Mouse (Mus musculus) heart, embryonic 13.5 days (tissue): ENCODE measurements at regions not wholly inside any gene's neighbourhood (a gene's known extent, or its start where the extent isn't known, plus 50 kb on each side); places are given as distances from the start of the nearest gene placed in this dataset.

Experiments used
- ATAC-seq: fragments of 200-750 bp; cut with Nextera tagmentation; 2 replicates; pipeline ENCODE4 v1.8.0; 2017; ENCODE audit warnings: moderate TSS enrichment; ENCODE audit not compliant: insufficient number of reproducible peaks, low FRiP score, low TSS enrichment; ENCODE audit errors: extremely low read depth
- H3K27ac ChIP-seq: fragments of 300-500 bp; sonication (generic); replicated peaks from 2 replicates; pipeline ENCODE4 v1.5.1; 2015; ENCODE audit warnings: moderate library complexity, mild to moderate bottlenecking, inconsistent platforms
- H3K27me3 ChIP-seq: fragments of 300-500 bp; sonication (generic); replicated peaks from 2 replicates; pipeline ENCODE4 v1.6.1; 2015; ENCODE audit warnings: mild to moderate bottlenecking, inconsistent platforms
- H3K36me3 ChIP-seq: fragments of 300-500 bp; sonication (generic); 2 replicates; pipeline ENCODE4 v1.6.1; 2015; ENCODE audit warnings: mild to moderate bottlenecking, inconsistent platforms
- H3K4me1 ChIP-seq: fragments of 300-500 bp; sonication (generic); 2 replicates; pipeline ENCODE4 v1.6.1; 2015; ENCODE audit warnings: inconsistent platforms
- H3K4me2 ChIP-seq: fragments of 300-500 bp; sonication (generic); 2 replicates; pipeline ENCODE4 v1.6.1; 2015; ENCODE audit warnings: inconsistent platforms, mild to moderate bottlenecking, moderate library complexity
- H3K4me3 ChIP-seq: fragments of 300-500 bp; sonication (generic); 2 replicates; pipeline ENCODE4 v1.5.1; 2015; ENCODE audit warnings: moderate library complexity, mild to moderate bottlenecking, inconsistent platforms
- H3K9ac ChIP-seq: fragments of 300-500 bp; sonication (generic); 2 replicates; pipeline ENCODE4 v1.6.1; 2015; ENCODE audit warnings: inconsistent platforms, mild to moderate bottlenecking, moderate library complexity
- H3K9me3 ChIP-seq: fragments of 300-500 bp; sonication (generic); 2 replicates; pipeline ENCODE4 v1.6.1; 2016; ENCODE audit warnings: inconsistent platforms
- WGBS: fragments of 180-500 bp; shearing (Covaris S2); methylation state at CpG from one replicate; pipeline ENCODE4 v1.1.7; 2015; ENCODE audit warnings: mixed read lengths; 5-methylcytosine and 5-hydroxymethylcytosine counted together

DNA sequence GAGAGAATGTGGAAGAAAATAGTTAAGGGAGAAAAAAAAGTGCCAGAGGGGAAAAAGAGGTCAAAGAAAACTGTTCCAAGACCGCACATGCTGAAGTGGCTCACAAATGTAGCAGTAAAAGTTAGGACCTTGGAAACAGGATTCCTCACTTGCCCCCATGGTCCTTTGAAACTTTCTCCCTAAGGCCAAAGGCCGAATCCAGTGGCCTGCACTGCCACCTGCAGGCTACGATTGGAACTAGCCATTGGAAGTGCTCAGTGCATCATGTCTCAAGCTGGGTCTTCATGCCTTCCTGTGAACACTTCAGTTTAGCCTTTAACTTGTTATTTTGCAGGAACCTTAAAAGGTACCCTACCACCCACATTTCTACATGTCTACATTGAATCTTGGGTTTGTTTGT is 56.3 kb upstream of the Mctp2 start:
- no peak overlapping the region for H3K9ac ChIP-seq
- no peaks in the 10 kb centered on the region for H3K4me1 ChIP-seq
- no peak for ATAC-seq
- H3K9me3 ChIP-seq: no peaks in the 10 kb centered on the region
- H3K4me3 ChIP-seq: no peak overlapping the region
- no peak overlapping the region for H3K27ac ChIP-seq
- WGBS: 12% methylated on average over 3 of the region's 3 CpGs
- no peak overlapping the region for H3K4me2 ChIP-seq
- H3K36me3 ChIP-seq: no peaks in the 10 kb centered on the region
- H3K27me3 ChIP-seq: no peaks in the 10 kb centered on the region

- H3K9me3 ChIP-seq: no peaks in the 10 kb centered on the region
- H3K9ac ChIP-seq: no peak overlapping the region
- no peaks in the 10 kb centered on the region for H3K4me1 ChIP-seq
- H3K27me3 ChIP-seq: no peaks in the 10 kb centered on the region
- H3K36me3 ChIP-seq: no peaks in the 10 kb centered on the region
- no peak overlapping the region for H3K4me3 ChIP-seq
- WGBS: 38% methylated on average over 7 of the region's 7 CpGs
- no peak for ATAC-seq
- H3K4me2 ChIP-seq: no peak overlapping the region
- no peak overlapping the region for H3K27ac ChIP-seq
These were observed 84.9 kb upstream of the Mctp2 start for GRCm38 (mm10) chr7:72391323-72391722.

DNA sequence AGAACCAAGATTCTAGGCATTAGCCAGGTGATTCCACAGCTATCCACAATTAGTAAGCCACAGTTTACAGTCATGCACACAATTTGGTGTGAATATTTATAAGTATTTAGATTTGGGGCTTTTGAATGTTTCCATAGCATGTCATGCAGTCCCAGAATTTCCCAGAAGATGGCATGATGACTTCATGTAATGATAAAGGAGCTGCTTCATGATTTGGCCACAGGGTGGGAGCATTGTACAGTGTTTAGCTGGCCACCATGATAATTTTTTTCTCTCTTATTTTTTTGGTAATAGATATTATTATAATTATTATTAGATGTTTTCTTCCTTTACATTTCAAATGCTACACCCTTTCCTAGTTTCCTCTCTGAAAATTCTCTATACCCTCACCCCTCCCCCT is 93.6 kb upstream of the Mctp2 start:
- Histone ChIP-seq H3K9ac (no peak overlapping the region), H3K27me3 (0 out of 2 replicates have a peak, but pooled peaks cover 3% of the 10 kb centered on the region), H3K4me2 (no peak overlapping the region), H3K9me3 (no peaks in the 10 kb centered on the region), H3K4me3 (no peak overlapping the region), H3K27ac (no peak overlapping the region), H3K4me1 (no peaks in the 10 kb centered on the region), H3K36me3 (no peaks in the 10 kb centered on the region)
- no peak for ATAC-seq

- Histone ChIP-seq H3K9me3 (no peaks in the 10 kb centered on the region), H3K4me2 (no peak overlapping the region), H3K36me3 (no peaks in the 10 kb centered on the region), H3K27me3 (0 out of 2 replicates have a peak, but pooled peaks cover 2% of the 10 kb centered on the region), H3K4me3 (no peak overlapping the region), H3K27ac (no peak overlapping the region), H3K9ac (no peak overlapping the region), H3K4me1 (no peaks in the 10 kb centered on the region; the same call in 1 of the 2 replicates)
- ATAC-seq: no peak
- WGBS: 78% methylated on average over 3 of the region's 3 CpGs
These were observed 99.7 kb upstream of the Mctp2 start for GRCm38 (mm10) chr7:72406131-72406530.

DNA sequence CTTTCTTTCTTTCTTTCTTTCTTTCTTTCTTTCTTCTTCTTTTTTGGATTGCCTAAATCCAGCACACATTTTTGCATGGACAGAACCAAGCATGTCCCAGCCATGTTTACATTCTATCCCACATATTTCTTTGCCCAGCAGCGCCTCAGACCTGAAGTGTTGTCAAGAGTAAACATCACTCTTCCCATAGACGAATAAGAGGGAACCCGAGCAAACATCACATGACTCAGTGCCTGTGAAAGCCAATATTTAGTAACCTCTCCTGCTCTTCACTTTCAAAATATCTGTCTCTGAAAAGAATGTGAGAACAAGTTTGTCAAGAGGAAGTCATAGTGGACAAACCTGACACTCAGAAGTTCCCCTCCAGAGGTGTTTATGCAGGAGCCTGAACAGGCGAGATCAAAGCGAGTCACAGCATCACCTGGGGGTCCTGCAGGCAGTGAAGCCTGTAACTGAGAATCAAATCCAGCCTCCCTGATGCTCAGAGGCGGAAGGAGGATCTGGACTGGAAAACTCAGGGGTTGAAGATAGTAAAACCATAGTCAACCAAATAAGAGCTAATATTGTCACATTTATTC is 102.1 kb upstream of the Mctp2 start:
- no peak for ATAC-seq
- WGBS: 57% methylated on average over 6 of the region's 6 CpGs
- Histone ChIP-seq H3K4me1 (peaks cover 7% of the 10 kb centered on the region), H3K27me3 (no peaks in the 10 kb centered on the region), H3K9me3 (no peaks in the 10 kb centered on the region), H3K27ac (no peak overlapping the region), H3K4me3 (no peak overlapping the region), H3K9ac (no peak overlapping the region), H3K36me3 (no peaks in the 10 kb centered on the region), H3K4me2 (no peak overlapping the region)

- Histone ChIP-seq H3K9me3 (no peaks in the 10 kb centered on the region), H3K27me3 (no peaks in the 10 kb centered on the region), H3K9ac (no peak overlapping the region), H3K4me2 (no peak overlapping the region), H3K36me3 (no peaks in the 10 kb centered on the region), H3K4me3 (no peak overlapping the region), H3K27ac (no peak overlapping the region), H3K4me1 (peaks cover 8% of the 10 kb centered on the region; the same call in 1 of the 2 replicates)
- no peak for ATAC-seq
- WGBS: 21% methylated on average over 2 of the region's 2 CpGs
These were observed 132.1 kb upstream of the Mctp2 start for GRCm38 (mm10) chr7:72438552-72438951.

GRCm38 (mm10) chr7:72442001-72442400 is 135.6 kb upstream of the Mctp2 start:
- Histone ChIP-seq H3K9me3 (no peaks in the 10 kb centered on the region), H3K4me2 (no peak overlapping the region), H3K4me3 (no peak overlapping the region), H3K36me3 (no peaks in the 10 kb centered on the region), H3K27me3 (no peaks in the 10 kb centered on the region), H3K4me1 (peaks cover 8% of the 10 kb centered on the region; the same call in 1 of the 2 replicates), H3K27ac (no peak overlapping the region), H3K9ac (no peak overlapping the region)
- no peak for ATAC-seq
- 68% methylated on average over 5 of the region's 5 CpGs for WGBS

GRCm38 (mm10) chr7:72444016-72444415 is 137.6 kb upstream of the Mctp2 start:
- H3K27me3 ChIP-seq: no peaks in the 10 kb centered on the region
- H3K9me3 ChIP-seq: no peaks in the 10 kb centered on the region
- WGBS: 69% methylated on average over 1 of the region's 1 CpGs
- no peaks in the 10 kb centered on the region for H3K36me3 ChIP-seq
- no peak overlapping the region for H3K4me3 ChIP-seq
- H3K27ac ChIP-seq: no peak overlapping the region
- no peak overlapping the region for H3K9ac ChIP-seq
- H3K4me1 ChIP-seq: peaks cover under 1% of the 10 kb centered on the region; the same call in 1 of the 2 replicates
- no peak for ATAC-seq
- H3K4me2 ChIP-seq: no peak overlapping the region

GRCm38 (mm10) chr7:72444792-72445191 is 138.4 kb upstream of the Mctp2 start:
- Histone ChIP-seq H3K4me3 (no peak overlapping the region), H3K27ac (no peak overlapping the region), H3K9me3 (no peaks in the 10 kb centered on the region), H3K9ac (no peak overlapping the region), H3K36me3 (no peaks in the 10 kb centered on the region), H3K4me2 (no peak overlapping the region), H3K4me1 (no peaks in the 10 kb centered on the region), H3K27me3 (no peaks in the 10 kb centered on the region)
- no peak for ATAC-seq
- WGBS: 39% methylated on average over 1 of the region's 1 CpGs

GRCm38 (mm10) chr7:72446911-72447310 is 140.5 kb upstream of the Mctp2 start:
- no peak overlapping the region for H3K27ac ChIP-seq
- H3K9me3 ChIP-seq: no peaks in the 10 kb centered on the region
- no peaks in the 10 kb centered on the region for H3K36me3 ChIP-seq
- no peak for ATAC-seq
- H3K4me3 ChIP-seq: no peak overlapping the region
- H3K9ac ChIP-seq: no peak overlapping the region
- no peaks in the 10 kb centered on the region for H3K4me1 ChIP-seq
- no peak overlapping the region for H3K4me2 ChIP-seq
- no peaks in the 10 kb centered on the region for H3K27me3 ChIP-seq
- WGBS: 67% methylated on average over 1 of the region's 1 CpGs

- H3K36me3 ChIP-seq: no peaks in the 10 kb centered on the region
- H3K4me1 ChIP-seq: no peaks in the 10 kb centered on the region
- H3K9me3 ChIP-seq: no peaks in the 10 kb centered on the region
- WGBS: 81% methylated on average over 4 of the region's 4 CpGs
- H3K27ac ChIP-seq: no peak overlapping the region
- no peak overlapping the region for H3K9ac ChIP-seq
- ATAC-seq: no peak
- no peak overlapping the region for H3K4me3 ChIP-seq
- H3K27me3 ChIP-seq: no peaks in the 10 kb centered on the region
- H3K4me2 ChIP-seq: no peak overlapping the region
These were observed 156.6 kb upstream of the Mctp2 start for GRCm38 (mm10) chr7:72462978-72463377.

- WGBS: 61% methylated on average over 1 of the region's 1 CpGs
- no peak overlapping the region for H3K9ac ChIP-seq
- H3K4me3 ChIP-seq: no peak overlapping the region
- no peaks in the 10 kb centered on the region for H3K36me3 ChIP-seq
- H3K9me3 ChIP-seq: no peaks in the 10 kb centered on the region
- no peak for ATAC-seq
- H3K4me2 ChIP-seq: no peak overlapping the region
- no peaks in the 10 kb centered on the region for H3K27me3 ChIP-seq
- H3K4me1 ChIP-seq: no peaks in the 10 kb centered on the region
- no peak overlapping the region for H3K27ac ChIP-seq
These were observed 158.2 kb upstream of the Mctp2 start for GRCm38 (mm10) chr7:72464658-72465057.
